Mouse (Mus musculus) forebrain, embryonic 15.5 days (tissue): ENCODE measurements around the gene Tbx6. TPM values are rescaled to one million over a fixed set of nuclear protein-coding genes. Genes with fewer than 3 reads are reported as not detected.

Source experiments
- ATAC-seq: fragments of 200-750 bp; cut with Nextera tagmentation; replicated peaks from 2 replicates; pipeline ENCODE4 v1.8.0; 2017; ENCODE audit warnings: mild to moderate bottlenecking, moderate TSS enrichment, moderate library complexity
- H3K27ac ChIP-seq: fragments of 300-500 bp; sonication (generic); replicated peaks from 2 replicates; pipeline ENCODE4 v1.5.1; 2015; ENCODE audit warnings: mild to moderate bottlenecking, inconsistent platforms
- H3K27me3 ChIP-seq: fragments of 300-500 bp; sonication (generic); 2 replicates; pipeline ENCODE4 v1.6.1; 2015; ENCODE audit warnings: inconsistent platforms
- H3K36me3 ChIP-seq: fragments of 300-500 bp; sonication (generic); 2 replicates; pipeline ENCODE4 v1.6.1; 2015; ENCODE audit warnings: mild to moderate bottlenecking, inconsistent platforms
- H3K4me1 ChIP-seq: fragments of 300-500 bp; sonication (generic); 2 replicates; pipeline ENCODE4 v1.6.1; 2015; ENCODE audit warnings: inconsistent platforms
- H3K4me2 ChIP-seq: fragments of 300-500 bp; sonication (generic); replicated peaks from 2 replicates; pipeline ENCODE4 v1.6.1; 2015; ENCODE audit warnings: mild to moderate bottlenecking, inconsistent platforms
- H3K4me3 ChIP-seq: fragments of 300-500 bp; sonication (generic); 2 replicates; pipeline ENCODE4 v1.5.1; 2015; ENCODE audit warnings: mild to moderate bottlenecking, inconsistent platforms
- H3K9ac ChIP-seq: fragments of 300-500 bp; sonication (generic); replicated peaks from 2 replicates; pipeline ENCODE4 v1.6.1; 2015; ENCODE audit warnings: mild to moderate bottlenecking, inconsistent platforms
- H3K9me3 ChIP-seq: fragments of 300-500 bp; sonication (generic); 2 replicates; pipeline ENCODE4 v1.6.1; 2016; ENCODE audit warnings: inconsistent platforms
- WGBS: fragments of 180-500 bp; shearing (Covaris S2); methylation state at CpG from one replicate; pipeline ENCODE4 v1.1.7; 2015; ENCODE audit warnings: mixed read lengths; 5-methylcytosine and 5-hydroxymethylcytosine counted together
- polyA plus RNA-seq: library from polyadenylated mRNA; unstranded; fragments of >200 nt; fragmentation: Nextera tagmentation; extraction: Ambion mirVana; gene quantifications from 2 replicates; pipeline ENCODE4 v1.2.1, GENCODE M21; 2015

Tbx6 gene
- polyA plus RNA-seq, 1 experiment from 2014 or later = 0.41 TPM

- H3K4me2 ChIP-seq = no peak overlapping the region
Measured at GRCm38 (mm10) chr7:126758539-126758938, 22.7 kb upstream of the Tbx6 start.

GRCm38 (mm10) chr7:126759050-126759671 is 22.1 kb upstream of the Tbx6 start, which contains the start of gene Mapk3:
Gene Mapk3 (plus strand): TSS chr7:126759601.
- WGBS = 4% methylated on average over 33 of the region's 38 CpGs
- ATAC-seq = peak; percentile 66

More at GRCm38 (mm10) chr7:126758539-126758938, 22.7 kb upstream of the Tbx6 start:
- ATAC-seq = 0 out of 2 replicates have a peak, but pooled peaks have one; percentile 1
- Histone ChIP-seq H3K9ac (no peak overlapping the region), H3K27me3 (no peaks in the 10 kb centered on the region), H3K4me1 (peaks cover 46% of the 10 kb centered on the region), H3K9me3 (no peaks in the 10 kb centered on the region), H3K27ac (no peak overlapping the region), H3K4me3 (no peak overlapping the region), H3K36me3 (peaks cover 7% of the 10 kb centered on the region; the same call in 1 of the 2 replicates)
- WGBS = 62% methylated on average over 7 of the region's 7 CpGs

DNA sequence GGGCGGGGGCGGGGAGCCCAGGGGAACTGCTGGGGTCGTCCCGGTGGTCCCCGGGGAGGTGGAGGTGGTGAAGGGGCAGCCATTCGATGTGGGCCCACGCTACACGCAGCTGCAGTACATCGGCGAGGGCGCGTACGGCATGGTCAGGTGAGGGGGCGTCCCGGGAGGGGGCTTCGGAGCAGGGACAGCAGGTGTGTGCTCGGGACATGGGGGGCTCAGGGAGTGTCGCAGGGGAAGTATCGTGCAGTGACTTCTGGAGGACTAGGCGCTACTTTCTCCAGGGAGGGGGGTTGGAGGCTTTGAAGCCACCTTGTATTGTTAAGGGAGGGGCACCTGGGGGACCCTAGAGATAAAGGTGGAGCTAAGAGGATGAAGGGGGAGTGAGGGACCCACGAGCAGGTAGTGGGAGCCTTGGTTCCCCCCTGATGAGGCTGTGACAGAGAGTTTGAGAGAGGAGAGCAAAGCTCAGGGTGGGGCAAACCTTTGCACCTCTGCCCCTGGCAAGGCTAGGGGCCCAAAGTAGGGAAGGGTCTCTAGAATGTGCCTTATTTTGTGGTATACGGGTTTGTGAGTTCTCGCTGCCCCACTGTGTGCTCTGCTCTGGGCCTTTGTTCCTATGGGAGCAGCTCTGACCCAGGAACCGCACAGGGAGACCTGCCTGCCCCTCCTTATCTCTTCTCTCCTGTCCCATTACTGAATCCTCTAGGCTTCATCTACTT is 21.5 kb upstream of the Tbx6 start:
- Histone ChIP-seq H3K36me3 (peaks cover 20% of the 10 kb centered on the region), H3K9me3 (no peaks in the 10 kb centered on the region), H3K4me3 (peak overlapping the region; percentile 91), H3K27me3 (no peaks in the 10 kb centered on the region), H3K4me2 (peak overlapping the region; percentile 79), H3K9ac (peak overlapping the region; percentile 88), H3K4me1 (peaks cover 42% of the 10 kb centered on the region), H3K27ac (peak overlapping the region; percentile 89)
- ATAC-seq = peak; percentile 50
- WGBS = under 1% methylated on average over 21 of the region's 24 CpGs

More at GRCm38 (mm10) chr7:126759050-126759671, 22.1 kb upstream of the Tbx6 start, which contains the start of gene Mapk3:
- Histone ChIP-seq H3K9ac (peak within 1 kb of the TSS; percentile 88), H3K27ac (peak within 1 kb of the TSS; percentile 89), H3K4me3 (peak within 1 kb of the TSS; percentile 91), H3K4me1 (peaks cover 47% of the 10 kb centered on the region), H3K27me3 (no peaks in the 10 kb centered on the region), H3K4me2 (peak within 1 kb of the TSS; percentile 79), H3K36me3 (peaks cover 13% of the 10 kb centered on the region), H3K9me3 (no peaks in the 10 kb centered on the region)

GRCm38 (mm10) chr7:126760391-126760802 is 20.9 kb upstream of the Tbx6 start:
- Histone ChIP-seq H3K27ac (peak overlapping the region; percentile 89), H3K4me3 (peak overlapping the region; percentile 91), H3K4me2 (peak overlapping the region; percentile 79), H3K4me1 (peaks cover 39% of the 10 kb centered on the region), H3K9ac (peak overlapping the region; percentile 88), H3K9me3 (no peaks in the 10 kb centered on the region), H3K36me3 (peaks cover 26% of the 10 kb centered on the region), H3K27me3 (no peaks in the 10 kb centered on the region)
- WGBS = 21% methylated on average over 3 of the region's 3 CpGs
- ATAC-seq = peak; percentile 14; the same call in 1 of the 2 replicates

DNA sequence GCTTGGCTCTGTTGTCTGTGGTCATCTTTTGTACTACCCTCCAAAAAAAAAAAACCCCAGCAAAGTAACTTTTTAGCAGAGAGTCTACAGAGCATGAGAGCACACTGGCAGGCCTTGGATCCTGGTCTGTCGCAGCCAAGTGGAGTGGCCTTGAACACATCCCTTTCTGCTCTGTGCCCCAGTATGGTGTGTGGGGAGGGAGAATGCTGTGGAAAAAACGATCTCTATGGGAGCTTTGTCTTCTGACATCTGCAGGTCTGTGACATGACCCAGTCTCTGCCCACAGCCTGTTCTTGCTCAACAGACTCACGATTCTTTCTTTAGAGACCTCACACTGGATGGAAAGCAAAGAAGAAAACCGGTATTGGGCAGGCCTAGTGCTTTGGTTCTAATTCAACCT is 20.3 kb upstream of the Tbx6 start:
- ATAC-seq = no peak
- H3K27ac ChIP-seq = peak overlapping the region; percentile 90
- 74% methylated on average over 4 of the region's 4 CpGs for WGBS

GRCm38 (mm10) chr7:126761529-126762067 is 19.7 kb upstream of the Tbx6 start:
- H3K4me1 ChIP-seq = peaks cover 39% of the 10 kb centered on the region
- H3K27ac ChIP-seq = peak overlapping the region; percentile 90
- 79% methylated on average over 6 of the region's 6 CpGs for WGBS
- H3K4me2 ChIP-seq = peak overlapping the region; percentile 79; the same call in 1 of the 2 replicates
- no peaks in the 10 kb centered on the region for H3K9me3 ChIP-seq
- peaks cover 37% of the 10 kb centered on the region for H3K36me3 ChIP-seq
- H3K9ac ChIP-seq = no peak overlapping the region
- no peak for ATAC-seq
- H3K4me3 ChIP-seq = no peak overlapping the region
- no peaks in the 10 kb centered on the region for H3K27me3 ChIP-seq

More for the DNA sequence above, 20.3 kb upstream of the Tbx6 start:
- Histone ChIP-seq H3K4me2 (peak overlapping the region; percentile 79), H3K9ac (peak overlapping the region; percentile 88; the same call in 1 of the 2 replicates), H3K4me3 (peak overlapping the region; percentile 91), H3K27me3 (no peaks in the 10 kb centered on the region), H3K9me3 (no peaks in the 10 kb centered on the region), H3K4me1 (peaks cover 39% of the 10 kb centered on the region), H3K36me3 (peaks cover 31% of the 10 kb centered on the region)

DNA sequence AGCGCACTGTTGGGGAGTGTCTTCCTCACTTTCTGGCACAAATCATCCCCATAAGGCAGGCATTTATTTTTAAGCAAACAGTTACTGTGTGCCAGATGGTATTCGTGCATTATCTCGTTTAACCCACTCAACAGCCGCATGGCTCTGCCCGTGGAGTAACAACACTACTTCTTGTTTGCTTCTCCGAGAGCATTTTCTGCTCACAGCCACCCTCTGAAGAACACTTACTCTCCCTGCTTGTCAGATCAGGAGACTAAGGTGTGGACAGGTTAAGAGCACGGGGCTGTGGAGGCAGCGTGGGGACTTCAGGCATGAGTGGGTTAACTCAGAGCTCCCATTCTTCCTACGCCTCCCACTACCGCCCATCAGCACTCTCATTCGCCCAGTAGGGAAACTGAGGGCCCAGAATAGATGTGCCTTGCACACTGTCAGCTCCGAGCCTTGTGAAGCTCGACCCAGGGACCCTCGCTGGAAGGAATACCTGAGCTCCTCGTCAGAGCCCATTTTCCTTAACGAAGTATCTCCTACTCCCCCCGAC is 18.7 kb upstream of the Tbx6 start:
- Histone ChIP-seq H3K9me3 (no peaks in the 10 kb centered on the region), H3K4me2 (peak overlapping the region; percentile 43), H3K27ac (peak overlapping the region; percentile 90), H3K4me3 (peak overlapping the region; percentile 29), H3K4me1 (peaks cover 39% of the 10 kb centered on the region), H3K27me3 (no peaks in the 10 kb centered on the region), H3K9ac (peak overlapping the region; percentile 38), H3K36me3 (peaks cover 42% of the 10 kb centered on the region)
- no peak for ATAC-seq
- 53% methylated on average over 17 of the region's 17 CpGs for WGBS

GRCm38 (mm10) chr7:126765540-126765939 is 15.7 kb upstream of the Tbx6 start:
- H3K4me2 ChIP-seq = no peak overlapping the region
- peaks cover 70% of the 10 kb centered on the region for H3K36me3 ChIP-seq
- peaks cover 31% of the 10 kb centered on the region for H3K4me1 ChIP-seq
- WGBS = 93% methylated on average over 9 of the region's 9 CpGs
- H3K27ac ChIP-seq = no peak overlapping the region
- ATAC-seq = no peak
- H3K9me3 ChIP-seq = no peaks in the 10 kb centered on the region
- H3K9ac ChIP-seq = no peak overlapping the region
- H3K27me3 ChIP-seq = no peaks in the 10 kb centered on the region
- no peak overlapping the region for H3K4me3 ChIP-seq

GRCm38 (mm10) chr7:126766201-126766600 is 15.1 kb upstream of the Tbx6 start, which contains the start of gene Gdpd3:
Gene Gdpd3 (plus strand): TSS chr7:126766334.
- no peak within 1 kb of the TSS for H3K4me2 ChIP-seq
- H3K9me3 ChIP-seq = no peaks in the 10 kb centered on the region
- H3K9ac ChIP-seq = no peak within 1 kb of the TSS
- H3K27me3 ChIP-seq = no peaks in the 10 kb centered on the region
- H3K36me3 ChIP-seq = peaks cover 76% of the 10 kb centered on the region
- peaks cover 25% of the 10 kb centered on the region for H3K4me1 ChIP-seq
- H3K27ac ChIP-seq = no peak within 1 kb of the TSS
- H3K4me3 ChIP-seq = no peak within 1 kb of the TSS
- no peak for ATAC-seq
- WGBS = 94% methylated on average over 16 of the region's 16 CpGs

DNA sequence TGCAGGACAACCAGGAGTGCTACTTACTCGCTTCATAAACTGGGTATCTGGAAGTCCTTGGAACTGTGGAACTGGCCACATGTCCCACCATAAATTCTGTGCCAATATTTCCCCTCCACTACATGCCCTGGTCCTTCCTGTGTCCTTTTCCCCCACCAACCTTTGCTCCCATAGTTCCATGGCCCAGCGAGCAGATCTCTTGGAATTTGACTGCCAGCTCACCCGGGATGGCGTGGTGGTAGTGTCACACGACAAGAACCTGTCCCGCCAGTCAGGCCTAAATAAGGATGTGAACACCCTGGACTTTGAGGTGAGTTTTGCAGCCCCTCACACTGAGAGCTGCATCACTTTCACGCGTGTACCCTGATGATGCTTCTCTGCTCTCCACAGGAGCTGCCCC is 14.3 kb upstream of the Tbx6 start:
- WGBS = 92% methylated on average over 8 of the region's 8 CpGs

DNA sequence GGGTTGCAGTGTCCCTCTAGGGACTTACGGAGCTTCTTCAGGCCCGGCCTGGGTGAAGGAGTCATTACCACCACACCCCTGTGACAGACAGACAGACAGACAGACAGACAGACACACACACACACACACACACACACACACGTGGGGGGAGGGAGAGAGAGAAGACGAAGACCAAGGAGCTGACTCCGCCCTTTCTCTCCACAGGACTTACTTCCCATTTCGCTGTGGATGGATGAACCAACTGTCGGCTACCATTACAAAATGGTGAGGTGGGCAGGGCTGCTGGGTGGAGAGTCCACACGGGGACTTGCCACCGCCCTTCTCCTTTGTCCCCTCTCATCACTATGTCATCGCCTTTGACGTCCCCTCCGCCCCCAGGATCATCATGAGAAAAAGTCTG is 10.5 kb upstream of the Tbx6 start:
- no peaks in the 10 kb centered on the region for H3K27me3 ChIP-seq
- WGBS = 90% methylated on average over 12 of the region's 12 CpGs
- no peak for ATAC-seq
- peaks cover 47% of the 10 kb centered on the region for H3K36me3 ChIP-seq
- no peak overlapping the region for H3K27ac ChIP-seq
- peaks cover 3% of the 10 kb centered on the region for H3K4me1 ChIP-seq
- no peak overlapping the region for H3K9ac ChIP-seq
- H3K4me3 ChIP-seq = no peak overlapping the region
- no peak overlapping the region for H3K4me2 ChIP-seq
- H3K9me3 ChIP-seq = no peaks in the 10 kb centered on the region

More for the DNA sequence above, 14.3 kb upstream of the Tbx6 start:
- no peaks in the 10 kb centered on the region for H3K27me3 ChIP-seq
- no peak overlapping the region for H3K27ac ChIP-seq
- no peak overlapping the region for H3K4me2 ChIP-seq
- ATAC-seq = no peak
- no peaks in the 10 kb centered on the region for H3K9me3 ChIP-seq
- H3K4me1 ChIP-seq = peaks cover 17% of the 10 kb centered on the region
- H3K9ac ChIP-seq = no peak overlapping the region
- H3K4me3 ChIP-seq = no peak overlapping the region
- peaks cover 77% of the 10 kb centered on the region for H3K36me3 ChIP-seq

- Histone ChIP-seq H3K27ac (no peak overlapping the region), H3K4me3 (no peak overlapping the region), H3K27me3 (no peaks in the 10 kb centered on the region), H3K4me2 (no peak overlapping the region), H3K9me3 (no peaks in the 10 kb centered on the region), H3K36me3 (peaks cover 28% of the 10 kb centered on the region), H3K4me1 (peaks cover 25% of the 10 kb centered on the region), H3K9ac (no peak overlapping the region)
- 81% methylated on average over 2 of the region's 2 CpGs for WGBS
- no peak for ATAC-seq
Measured at GRCm38 (mm10) chr7:126773351-126773750, 7.9 kb upstream of the Tbx6 start.
